25 mouse cellular contexts compared by ENCODE assay signal in the genomic region with DNA sequence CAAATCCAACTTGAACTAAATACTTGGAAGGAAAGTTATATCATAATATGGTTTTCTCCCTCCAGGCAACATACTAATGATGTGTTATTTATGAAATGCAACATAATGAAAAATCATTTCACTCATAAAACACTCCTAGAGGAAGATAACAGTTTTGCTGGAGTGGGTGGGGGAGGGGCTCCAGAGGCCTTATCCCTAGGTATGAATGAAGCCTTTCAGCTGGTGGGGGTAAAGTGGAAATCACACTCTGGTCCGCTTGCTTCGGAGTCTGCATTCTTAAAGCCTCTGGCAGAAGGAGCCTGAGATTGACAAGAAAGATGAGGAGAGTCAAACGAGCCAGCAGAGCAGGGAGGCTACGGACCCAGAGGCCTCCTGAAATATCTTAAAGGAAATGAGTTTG.
"Had no signal": no experiment of that assay in that cellular context is flagged by ENCODE, and none has a peak within 500 bp of the region (broad histone marks: within the 10 kb centered on the region; RNA-seq: fewer than 3 reads in every experiment).

No protein-coding gene starts in this region.

- H3K27ac ChIP-seq: gastrocnemius, adult 2 months; heart, embryonic 10.5 days; hindbrain, embryonic 10.5 days; hindbrain, embryonic 12.5 days; hindbrain, embryonic 14.5 days; intestine, embryonic 15.5 days; layer of hippocampus, adult 2 months; left cerebral cortex, adult 2 months; limb, embryonic 10.5 days; limb, embryonic 12.5 days had no signal

- H3K27me3 ChIP-seq: heart, embryonic 12.5 days; hindbrain, embryonic 12.5 days; intestine, embryonic 15.5 days; limb, embryonic 12.5 days had no signal

- H3K9ac ChIP-seq: heart, embryonic 12.5 days; hindbrain, embryonic 12.5 days; hindbrain, embryonic 14.5 days; intestine, embryonic 15.5 days; limb, embryonic 12.5 days had no signal

- ATAC-seq: forebrain, embryonic 16.5 days; hindbrain, embryonic 16.5 days; inflammation-experienced regulatory T-cells, adult 6 months; intestine, embryonic 15.5 days; intestine, postnatal 0 days had no signal

- H3K36me3 ChIP-seq: heart, embryonic 10.5 days; heart, embryonic 12.5 days; hindbrain, embryonic 10.5 days; hindbrain, embryonic 12.5 days; intestine, embryonic 15.5 days; limb, embryonic 10.5 days; limb, embryonic 12.5 days had no signal

- H3K9me3 ChIP-seq: heart, embryonic 10.5 days; heart, embryonic 12.5 days; hindbrain, embryonic 10.5 days; hindbrain, embryonic 12.5 days; intestine, embryonic 15.5 days; limb, embryonic 10.5 days; limb, embryonic 12.5 days had no signal

- H3K4me2 ChIP-seq: heart, embryonic 12.5 days; hindbrain, embryonic 12.5 days; hindbrain, embryonic 14.5 days; intestine, embryonic 15.5 days; limb, embryonic 12.5 days had no signal

- H3K4me3 ChIP-seq: gastrocnemius, adult 2 months; heart, embryonic 10.5 days; heart, embryonic 12.5 days; hindbrain, embryonic 10.5 days; hindbrain, embryonic 12.5 days; intestine, embryonic 15.5 days; layer of hippocampus, adult 2 months; left cerebral cortex, adult 2 months; limb, embryonic 10.5 days; limb, embryonic 12.5 days had no signal

- DNase-seq: gastrocnemius, adult 2 months; gastrocnemius, postnatal 10 days; gastrocnemius, postnatal 25 days; heart, adult 18-20 months; heart, postnatal 10 days; heart, postnatal 4 days; kidney, adult 18-20 months; kidney, adult 8-10 months; kidney, postnatal 10 days; kidney, postnatal 25 days; kidney, postnatal 4 days had no signal

- H3K4me1 ChIP-seq: heart, embryonic 10.5 days; heart, embryonic 12.5 days; hindbrain, embryonic 10.5 days; hindbrain, embryonic 12.5 days; intestine, embryonic 15.5 days; limb, embryonic 10.5 days; limb, embryonic 12.5 days had no signal
